Mouse (Mus musculus) G1E (cell line): ENCODE data around the gene Aldoart2.

Experiments
- CTCF ChIP-seq: IDR thresholded peaks from 2 replicates; pipeline ENCODE4 v1.5.1; 2012; ENCODE audit warnings: low read depth, low read length, inconsistent platforms, mixed read lengths
- GATA1 ChIP-seq: IDR thresholded peaks from 2 replicates; pipeline ENCODE4 v1.6.1; 2012; ENCODE audit warnings: borderline replicate concordance, low read length, inconsistent platforms, mixed read lengths
- GATA2 ChIP-seq: IDR thresholded peaks from 2 replicates; pipeline ENCODE4 v1.6.1; 2012; ENCODE audit warnings: low read depth, low read length, inconsistent platforms, borderline replicate concordance
- POLR2AphosphoS5 ChIP-seq: IDR thresholded peaks from 2 replicates; pipeline ENCODE4 v1.6.1; 2012; ENCODE audit warnings: low read depth, low read length, inconsistent platforms; ENCODE audit not compliant: insufficient replicate concordance

DNA sequence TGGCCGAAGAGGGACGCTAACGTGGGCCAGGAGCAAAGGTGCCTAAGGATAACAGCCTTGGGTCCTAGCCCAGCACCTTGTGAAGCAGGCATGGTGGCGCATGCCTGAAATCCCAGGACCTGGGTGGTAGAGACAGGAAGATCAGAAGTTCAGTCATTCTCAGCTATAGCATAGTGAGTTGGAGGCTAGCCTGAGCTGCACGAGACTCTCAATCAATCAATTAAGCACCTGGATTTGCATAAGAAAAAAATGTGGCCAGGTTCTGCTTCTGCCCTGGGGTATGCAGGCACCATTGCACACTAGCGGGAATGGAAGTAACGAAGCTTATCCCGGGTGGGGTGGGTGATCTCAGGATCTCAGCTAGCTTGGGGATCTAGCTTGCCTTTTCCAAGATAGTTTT, 25.9 kb upstream of the Aldoart2 start:
- no peak for TF ChIP-seq CTCF
- no peak for TF ChIP-seq GATA1
- no peak for TF ChIP-seq POLR2AphosphoS5
- no peak for TF ChIP-seq GATA2
